In the genomic region with DNA sequence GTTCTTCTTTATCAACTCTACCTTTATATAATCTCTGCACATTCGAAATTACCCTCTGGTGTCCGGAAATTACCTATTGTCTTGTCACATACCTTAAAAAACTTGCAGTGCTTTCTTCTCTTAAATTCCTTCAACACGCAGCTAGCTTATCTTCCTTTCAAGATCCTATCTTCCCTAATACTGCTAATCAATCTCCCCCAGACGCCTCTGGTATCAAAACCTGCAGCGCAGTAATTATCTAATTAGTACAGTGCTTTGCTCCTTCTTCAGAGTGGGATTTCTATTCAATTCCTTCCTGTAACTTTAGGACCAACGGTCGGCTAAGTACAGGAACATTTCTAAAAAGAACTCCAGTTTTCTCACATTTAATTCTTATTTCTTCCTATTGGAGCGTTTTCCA, we compare ENCODE assay signal across 7 mouse cellular contexts. TPM values are rescaled to one million over a fixed set of nuclear protein-coding genes. Genes with fewer than 3 reads are reported as not detected.
DNase-seq lines count a peak whose midpoint lies in the region; ATAC-seq and TF ChIP-seq lines count a peak whose summit lies in the region.

No protein-coding gene starts in this region.

- peak overlapping the region; percentile 99 for H3K4me3 ChIP-seq in megakaryocyte, embryonic 14.5 days (replicated peaks)
- H3K4me3 ChIP-seq in forebrain, embryonic 11.5 days (ENCODE audit: low read depth, low read length): peak overlapping the region; percentile 91
- H3K4me3 ChIP-seq in limb, embryonic 14.5 days (replicated peaks; ENCODE audit: low read length): peak overlapping the region; percentile 82
- H3K4me3 ChIP-seq in stomach, embryonic 14.5 days (ENCODE audit: low read depth, low read length): peak overlapping the region; percentile 87

- H3K9ac ChIP-seq in forebrain, embryonic 11.5 days (ENCODE audit: low read length): peak overlapping the region; percentile 95
- peak overlapping the region; percentile 92 for H3K9ac ChIP-seq in limb, embryonic 14.5 days (ENCODE audit: low read depth, low read length, severe bottlenecking)
- peak overlapping the region; percentile 80 for H3K9ac ChIP-seq in stomach, embryonic 14.5 days (replicated peaks; ENCODE audit: low read depth, low read length)

- intact Hi-C loops in left cerebral cortex, postnatal 14 days (cut with DNase I): loop anchor here (5.0 kb wide), 1 partner anchor 579 kb away; the partner anchor contains the start of genes Ccdc82 and Jrkl

- no peaks in the 10 kb centered on the region for H3K27me3 ChIP-seq in megakaryocyte, embryonic 14.5 days (replicated peaks)
- H3K27me3 ChIP-seq in forebrain, embryonic 11.5 days (ENCODE audit: control insufficient read depth, insufficient read depth, low read length): no peaks in the 10 kb centered on the region
- no peaks in the 10 kb centered on the region for H3K27me3 ChIP-seq in limb, embryonic 14.5 days (ENCODE audit: control insufficient read depth, insufficient read depth, low read length)
- H3K27me3 ChIP-seq in stomach, embryonic 14.5 days (ENCODE audit: control insufficient read depth, insufficient read depth, low read length): no peaks in the 10 kb centered on the region

- H3K4me2 ChIP-seq in forebrain, embryonic 11.5 days (ENCODE audit: low read depth, low read length, severe bottlenecking): peak overlapping the region; percentile 73
- peak overlapping the region; percentile 79 for H3K4me2 ChIP-seq in limb, embryonic 14.5 days (replicated peaks; ENCODE audit: low read depth, low read length, severe bottlenecking)
- H3K4me2 ChIP-seq in stomach, embryonic 14.5 days (replicated peaks; ENCODE audit: low read depth, low read length): peak overlapping the region; percentile 63

- no peak for DNase-seq in forebrain, embryonic 11.5 days (ENCODE audit: low spot score)
- no peak for DNase-seq in limb, embryonic 14.5 days (ENCODE audit: low spot score)
- no peak for DNase-seq in frontal cortex, postnatal 36 days (ENCODE audit: low spot score in 2 of 2)
- DNase-seq in left cerebral cortex, postnatal 14 days (ENCODE audit: low spot score in 2 of 2): no peak

- H3K4me1 ChIP-seq in megakaryocyte, embryonic 14.5 days: peaks cover 33% of the 10 kb centered on the region
- H3K4me1 ChIP-seq in forebrain, embryonic 11.5 days (replicated peaks; ENCODE audit: control insufficient read depth, insufficient read depth, low read length): peaks cover 6% of the 10 kb centered on the region
- H3K4me1 ChIP-seq in limb, embryonic 14.5 days (ENCODE audit: control insufficient read depth, insufficient read depth, low read length): peaks cover 18% of the 10 kb centered on the region
- peaks cover 20% of the 10 kb centered on the region for H3K4me1 ChIP-seq in stomach, embryonic 14.5 days (ENCODE audit: control insufficient read depth, insufficient read depth, low read length)

- no peaks in the 10 kb centered on the region for H3K9me3 ChIP-seq in megakaryocyte, embryonic 14.5 days
- H3K9me3 ChIP-seq in forebrain, embryonic 11.5 days (ENCODE audit: control insufficient read depth, low read length): no peaks in the 10 kb centered on the region
- no peaks in the 10 kb centered on the region for H3K9me3 ChIP-seq in limb, embryonic 14.5 days (ENCODE audit: control insufficient read depth, low read length)
- no peaks in the 10 kb centered on the region for H3K9me3 ChIP-seq in stomach, embryonic 14.5 days (ENCODE audit: control insufficient read depth, low read depth, low read length)

- no peak for ATAC-seq in megakaryocyte, adult 5-6 weeks (ENCODE audit: poor library complexity, severe bottlenecking)
- no peak for ATAC-seq in forebrain, embryonic 11.5 days (replicated peaks; ENCODE audit: low FRiP score)
- ATAC-seq in limb, embryonic 14.5 days (ENCODE audit: low FRiP score, low read depth): no peak
- no peak for ATAC-seq in stomach, embryonic 14.5 days (ENCODE audit: insufficient number of reproducible peaks, insufficient read depth, low FRiP score, low read depth)

- H3K36me3 ChIP-seq in megakaryocyte, embryonic 14.5 days (replicated peaks; ENCODE audit: low read length): peaks cover 43% of the 10 kb centered on the region
- H3K36me3 ChIP-seq in forebrain, embryonic 11.5 days (ENCODE audit: control insufficient read depth, insufficient read depth, low read length): no peaks in the 10 kb centered on the region; the same call in 1 of the 2 replicates
- H3K36me3 ChIP-seq in limb, embryonic 14.5 days (ENCODE audit: control insufficient read depth, insufficient read depth, low read length): peaks cover 13% of the 10 kb centered on the region
- H3K36me3 ChIP-seq in stomach, embryonic 14.5 days (ENCODE audit: control insufficient read depth, insufficient read depth, low read length): peaks cover 14% of the 10 kb centered on the region

- 8% methylated on average over 8 of the region's 8 CpGs for WGBS in forebrain, embryonic 11.5 days
- WGBS in limb, embryonic 14.5 days: 7% methylated on average over 8 of the region's 8 CpGs
- WGBS in stomach, embryonic 14.5 days: 5% methylated on average over 8 of the region's 8 CpGs

- H3K27ac ChIP-seq in forebrain, embryonic 11.5 days (ENCODE audit: low read depth, low read length): peak overlapping the region; percentile 97
- H3K27ac ChIP-seq in limb, embryonic 14.5 days (replicated peaks; ENCODE audit: low read depth, low read length): peak overlapping the region; percentile 99
- H3K27ac ChIP-seq in stomach, embryonic 14.5 days (ENCODE audit: low read length): peak overlapping the region; percentile 98

- TF ChIP-seq POLR2A in limb, embryonic 14.5 days (IDR thresholded peaks at IDR 0.05; ENCODE audit: borderline replicate concordance, extremely low read depth, insufficient read depth, insufficient read length): no peak

RNA-seq across cellular contexts. Expression of gene Cep57, which starts 1.0 kb away (rescaled TPM):
- polyA plus RNA-seq in megakaryocyte, embryonic 14.5 days (2012; ENCODE audit: insufficient read depth, low replicate concordance): 1.8 and 3.6 TPM in 2 replicates
- total RNA-seq in megakaryocyte, adult 5-6 weeks (2015): 35.8 and 39.9 TPM in 2 replicates
- total RNA-seq in megakaryocyte, adult 5-6 weeks (2017): 46.2 and 48.4 TPM in 2 replicates
- polyA plus RNA-seq in forebrain, embryonic 11.5 days (2014; fragmentation: Nextera tagmentation; extraction: Ambion mirVana): 74.5 and 85.8 TPM in 2 replicates
- polyA plus RNA-seq in limb, embryonic 14.5 days (2012; rRNA removed): 42.2 and 53.1 TPM in 2 replicates
- polyA plus RNA-seq in limb, embryonic 14.5 days (2014; fragmentation: Nextera tagmentation; extraction: Ambion mirVana): 46.9 and 54.7 TPM in 2 replicates
- polyA plus RNA-seq in stomach, embryonic 14.5 days (2014; fragmentation: Nextera tagmentation; extraction: Ambion mirVana): 63.5 and 64.7 TPM in 2 replicates
- total RNA-seq in left cerebral cortex, postnatal 14 days (2021): 10 to 100 TPM; 15.1 to 17.1 TPM

RNA-seq across cellular contexts. Expression of gene Fam76b, which starts 1.6 kb away (rescaled TPM):
- 2.0 and 2.7 TPM in 2 replicates for polyA plus RNA-seq in megakaryocyte, embryonic 14.5 days (2012; ENCODE audit: insufficient read depth, low replicate concordance)
- 59.9 and 65.9 TPM in 2 replicates for total RNA-seq in megakaryocyte, adult 5-6 weeks (2015)
- total RNA-seq in megakaryocyte, adult 5-6 weeks (2017): 75.8 and 89.9 TPM in 2 replicates
- polyA plus RNA-seq in forebrain, embryonic 11.5 days (2014; fragmentation: Nextera tagmentation; extraction: Ambion mirVana): 34.9 and 35.3 TPM in 2 replicates
- polyA plus RNA-seq in limb, embryonic 14.5 days (2012; rRNA removed): 34.1 and 34.6 TPM in 2 replicates
- polyA plus RNA-seq in limb, embryonic 14.5 days (2014; fragmentation: Nextera tagmentation; extraction: Ambion mirVana): 24.2 and 24.6 TPM in 2 replicates
- polyA plus RNA-seq in stomach, embryonic 14.5 days (2014; fragmentation: Nextera tagmentation; extraction: Ambion mirVana): 30.4 and 31.2 TPM in 2 replicates
- 10 to 100 TPM; 16.9 to 19.6 TPM for total RNA-seq in left cerebral cortex, postnatal 14 days (2021)
